Mouse (Mus musculus): ENCODE data around the gene 4930523C07Rik. TPM values are rescaled to one million over a fixed set of nuclear protein-coding genes. Genes with fewer than 3 reads are reported as not detected.

4930523C07Rik gene
- polyA plus RNA-seq (2016; fragmentation: Nextera tagmentation; extraction: Ambion mirVana): 10.2 and 15.4 TPM in 2 replicates

DNA sequence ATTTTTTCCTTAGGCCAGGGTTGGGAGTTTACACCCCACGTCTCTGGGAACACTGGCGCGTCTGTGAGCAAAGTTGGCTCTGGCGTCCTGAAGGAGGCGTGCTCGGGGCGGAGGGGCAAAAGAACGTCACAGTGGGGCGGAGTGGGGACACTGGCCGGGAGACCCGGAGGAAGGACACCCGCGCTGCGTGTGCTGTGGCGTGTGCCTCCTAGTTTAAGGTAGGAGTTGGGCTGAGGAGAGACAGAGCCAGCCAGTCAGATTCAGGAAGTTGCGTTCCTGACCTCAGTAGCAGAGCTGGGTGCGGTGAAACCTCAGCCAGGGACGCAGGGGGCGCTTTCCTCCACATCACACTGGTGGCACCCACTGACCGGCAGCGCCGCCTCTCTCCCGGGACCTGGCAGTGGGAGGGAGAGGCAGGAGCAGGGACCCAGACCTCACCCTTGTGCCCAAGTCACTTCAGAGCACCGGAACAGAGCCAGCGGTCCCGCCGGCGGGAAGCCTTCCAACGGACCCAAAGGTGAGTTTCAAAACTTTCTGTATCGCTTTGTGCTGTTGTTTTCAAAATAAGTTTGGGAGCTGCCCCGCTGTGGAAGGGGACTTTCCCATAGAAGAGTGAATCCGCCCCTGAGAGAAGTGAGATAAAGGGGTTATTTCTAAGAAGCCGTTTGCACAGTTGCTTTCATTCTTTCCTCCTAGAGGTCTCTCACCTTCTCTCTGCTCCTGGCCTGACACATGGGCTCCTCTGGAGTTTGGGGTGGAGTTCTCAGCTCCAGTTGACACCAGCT is at the start of gene 4930523C07Rik:
TSS of gene 4930523C07Rik (plus strand) at position 146 of the 785 bp plus-strand sequence.
- DNase-seq (ENCODE audit: low spot score): peak; percentile 85
- Histone ChIP-seq H3K27ac (peak within 1 kb of the TSS; percentile 86), H3K27me3 (ENCODE audit: insufficient read depth, poor library complexity, severe bottlenecking) (no peaks in the 10 kb centered on the region), H3K4me3 (peak within 1 kb of the TSS; percentile 68), H3K4me1 (peaks cover 18% of the 10 kb centered on the region), H3K36me3 (no peaks in the 10 kb centered on the region), H3K9me3 (no peaks in the 10 kb centered on the region)
- WGBS: 3% methylated on average over 33 of the region's 33 CpGs

DNA sequence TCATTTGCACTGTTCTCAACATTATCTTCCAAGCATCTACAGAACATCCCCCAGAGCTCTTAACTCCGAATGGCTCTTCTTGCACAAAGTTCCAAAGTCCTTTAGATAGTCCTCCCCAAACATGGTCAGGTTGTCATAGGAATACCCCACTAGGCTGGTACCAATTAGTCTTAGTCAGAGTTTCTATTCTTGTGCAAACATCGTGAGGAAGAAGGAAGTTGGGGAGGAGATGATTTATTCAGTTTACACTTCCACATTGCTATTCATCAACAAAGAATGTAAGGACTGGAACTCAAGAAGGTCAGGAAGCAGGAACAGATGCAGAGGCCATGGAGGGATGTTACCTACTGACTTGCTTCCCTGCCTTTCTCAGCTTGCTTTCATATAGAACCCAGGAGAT is 46.9 kb upstream of the 4930523C07Rik start:
- no peak for DNase-seq (ENCODE audit: low spot score)
- H3K27ac ChIP-seq: no peak overlapping the region

DNA sequence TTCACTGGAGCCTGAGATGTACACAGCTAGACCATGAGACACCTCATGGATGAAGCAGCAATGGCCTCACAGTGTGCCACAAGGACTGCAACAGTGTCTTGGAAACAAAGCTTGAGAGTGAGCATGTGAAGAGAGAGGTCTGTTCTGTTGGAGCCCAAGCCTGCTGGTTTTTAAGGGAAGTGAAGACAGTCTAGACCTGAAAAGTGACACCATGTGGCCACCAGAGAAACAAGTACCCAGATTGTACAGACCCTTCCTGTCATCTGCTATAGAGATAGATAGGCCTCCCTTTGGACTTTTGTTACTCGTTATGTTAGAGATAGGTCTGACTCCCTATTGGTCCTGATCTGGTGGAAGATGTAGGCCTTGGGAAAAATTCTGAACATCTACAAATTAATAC is 45.8 kb upstream of the 4930523C07Rik start:
- no peak for DNase-seq (ENCODE audit: low spot score)
- Histone ChIP-seq H3K4me3 (no peak overlapping the region), H3K27me3 (ENCODE audit: insufficient read depth, poor library complexity, severe bottlenecking) (no peaks in the 10 kb centered on the region), H3K27ac (no peak overlapping the region), H3K36me3 (no peaks in the 10 kb centered on the region), H3K9me3 (no peaks in the 10 kb centered on the region), H3K4me1 (no peaks in the 10 kb centered on the region)
- WGBS: 53% methylated on average over 1 of the region's 1 CpGs

More for the DNA sequence above, 46.9 kb upstream of the 4930523C07Rik start:
- H3K9me3 ChIP-seq: no peaks in the 10 kb centered on the region
- no peak overlapping the region for H3K4me3 ChIP-seq
- H3K36me3 ChIP-seq: no peaks in the 10 kb centered on the region
- 60% methylated on average over 2 of the region's 2 CpGs for WGBS
- H3K4me1 ChIP-seq: no peaks in the 10 kb centered on the region
- no peaks in the 10 kb centered on the region for H3K27me3 ChIP-seq (ENCODE audit: insufficient read depth, poor library complexity, severe bottlenecking)

DNA sequence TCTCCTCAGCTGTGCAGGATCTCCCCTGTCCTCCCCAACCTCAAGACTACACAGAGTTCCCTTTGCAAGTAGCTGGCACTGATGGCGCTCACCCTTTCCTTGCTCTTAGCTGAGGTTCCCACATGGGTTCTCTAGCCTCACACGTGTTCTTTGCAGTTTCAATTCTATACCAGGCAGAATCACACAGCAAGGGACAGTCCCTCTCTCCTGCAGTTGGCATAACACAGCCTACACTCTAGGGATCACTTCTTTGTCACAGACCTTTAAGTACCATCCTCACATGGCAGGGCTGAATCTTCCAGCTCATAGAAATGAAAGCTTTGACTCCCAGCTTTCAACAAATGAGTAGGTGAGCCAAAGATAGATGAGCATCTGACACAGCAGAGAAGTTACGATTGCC is 45.0 kb upstream of the 4930523C07Rik start:
- H3K9me3 ChIP-seq: no peaks in the 10 kb centered on the region
- no peak overlapping the region for H3K4me3 ChIP-seq
- no peak overlapping the region for H3K27ac ChIP-seq
- DNase-seq (ENCODE audit: low spot score): no peak
- no peaks in the 10 kb centered on the region for H3K4me1 ChIP-seq
- WGBS: 65% methylated on average over 3 of the region's 3 CpGs
- H3K27me3 ChIP-seq (ENCODE audit: insufficient read depth, poor library complexity, severe bottlenecking): no peaks in the 10 kb centered on the region
- H3K36me3 ChIP-seq: no peaks in the 10 kb centered on the region

DNA sequence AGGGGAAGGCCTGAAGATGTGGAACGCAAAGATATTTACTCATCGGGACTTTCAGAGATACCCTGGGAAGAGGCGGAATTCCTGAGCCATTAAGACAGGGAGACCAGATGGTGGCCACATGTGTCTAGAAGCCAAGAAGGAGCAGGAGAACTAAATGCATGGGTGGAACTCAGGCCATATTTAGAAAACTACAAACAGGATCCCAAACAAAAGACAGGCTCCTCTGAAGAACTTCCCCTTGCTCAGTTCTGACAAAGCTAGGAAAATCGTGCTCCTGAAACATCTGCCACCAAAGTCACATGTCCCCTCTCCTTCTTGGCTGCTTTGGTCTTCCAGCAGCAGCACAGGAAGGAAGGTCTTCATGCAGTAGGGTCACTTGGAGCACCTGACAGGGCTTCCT is 38.9 kb upstream of the 4930523C07Rik start:
- H3K4me3 ChIP-seq: no peak overlapping the region
- no peak overlapping the region for H3K27ac ChIP-seq
- no peak for DNase-seq (ENCODE audit: low spot score)
- H3K9me3 ChIP-seq: no peaks in the 10 kb centered on the region
- no peaks in the 10 kb centered on the region for H3K36me3 ChIP-seq
- 80% methylated on average over 4 of the region's 4 CpGs for WGBS
- H3K4me1 ChIP-seq: no peaks in the 10 kb centered on the region
- H3K27me3 ChIP-seq (ENCODE audit: insufficient read depth, poor library complexity, severe bottlenecking): no peaks in the 10 kb centered on the region

DNA sequence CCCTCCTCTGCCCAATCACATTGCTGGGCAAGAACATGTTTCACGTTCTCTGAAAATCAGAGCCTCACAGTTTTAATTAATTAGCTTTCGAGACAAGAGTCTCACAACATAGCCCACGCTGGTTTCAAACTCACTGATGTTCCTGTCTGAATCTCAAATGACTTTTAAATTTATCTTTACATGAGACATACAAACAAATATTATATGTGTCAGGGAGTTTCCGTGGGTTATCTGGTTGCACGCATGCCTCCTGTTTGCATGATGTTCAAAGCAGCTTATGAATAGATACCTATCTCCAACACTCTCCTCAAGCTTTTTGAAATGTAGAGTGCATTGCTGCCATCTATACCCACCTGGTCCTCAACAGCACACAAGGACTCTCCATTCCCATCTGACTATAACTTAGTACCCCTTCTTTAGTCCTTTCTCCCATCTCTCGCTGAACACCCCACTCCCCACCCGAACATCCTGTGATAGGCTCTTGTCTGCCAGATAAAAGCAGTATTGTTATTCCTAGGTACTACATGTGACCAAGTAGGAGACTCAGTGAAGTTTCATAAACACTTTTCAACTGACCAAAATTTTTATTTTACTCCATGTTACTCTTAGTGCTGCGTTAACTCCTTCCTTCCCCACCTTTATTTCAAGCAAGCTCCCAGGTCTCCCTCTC is 37.1 kb upstream of the 4930523C07Rik start:
- Histone ChIP-seq H3K36me3 (no peaks in the 10 kb centered on the region), H3K4me3 (no peak overlapping the region), H3K27me3 (ENCODE audit: insufficient read depth, poor library complexity, severe bottlenecking) (no peaks in the 10 kb centered on the region), H3K27ac (no peak overlapping the region), H3K4me1 (no peaks in the 10 kb centered on the region), H3K9me3 (no peaks in the 10 kb centered on the region)
- no peak for DNase-seq (ENCODE audit: low spot score)
- WGBS: 84% methylated on average over 8 of the region's 8 CpGs

DNA sequence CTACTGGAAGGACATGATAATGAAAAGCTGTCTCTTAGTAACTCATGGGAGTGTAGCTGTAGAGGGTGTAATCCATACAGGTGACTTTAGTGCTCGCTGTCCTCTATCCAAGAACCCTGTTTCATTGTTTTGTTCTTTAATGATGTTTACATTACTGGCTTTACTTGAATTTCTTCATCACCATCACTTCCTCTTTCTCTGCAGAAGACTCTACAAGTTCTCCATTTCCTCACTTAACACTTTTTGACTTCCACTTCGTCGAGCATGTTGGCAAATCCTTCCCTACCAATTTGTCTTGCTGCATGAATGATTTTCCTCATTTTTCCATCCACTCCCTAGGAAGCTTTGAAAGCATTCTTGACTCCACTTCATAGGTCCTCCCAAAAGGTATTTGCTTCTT is 31.1 kb upstream of the 4930523C07Rik start:
- no peaks in the 10 kb centered on the region for H3K9me3 ChIP-seq
- H3K27ac ChIP-seq: no peak overlapping the region
- DNase-seq (ENCODE audit: low spot score): no peak
- WGBS: 85% methylated on average over 3 of the region's 3 CpGs
- no peaks in the 10 kb centered on the region for H3K27me3 ChIP-seq (ENCODE audit: insufficient read depth, poor library complexity, severe bottlenecking)
- H3K36me3 ChIP-seq: no peaks in the 10 kb centered on the region
- no peaks in the 10 kb centered on the region for H3K4me1 ChIP-seq
- H3K4me3 ChIP-seq: no peak overlapping the region

DNA sequence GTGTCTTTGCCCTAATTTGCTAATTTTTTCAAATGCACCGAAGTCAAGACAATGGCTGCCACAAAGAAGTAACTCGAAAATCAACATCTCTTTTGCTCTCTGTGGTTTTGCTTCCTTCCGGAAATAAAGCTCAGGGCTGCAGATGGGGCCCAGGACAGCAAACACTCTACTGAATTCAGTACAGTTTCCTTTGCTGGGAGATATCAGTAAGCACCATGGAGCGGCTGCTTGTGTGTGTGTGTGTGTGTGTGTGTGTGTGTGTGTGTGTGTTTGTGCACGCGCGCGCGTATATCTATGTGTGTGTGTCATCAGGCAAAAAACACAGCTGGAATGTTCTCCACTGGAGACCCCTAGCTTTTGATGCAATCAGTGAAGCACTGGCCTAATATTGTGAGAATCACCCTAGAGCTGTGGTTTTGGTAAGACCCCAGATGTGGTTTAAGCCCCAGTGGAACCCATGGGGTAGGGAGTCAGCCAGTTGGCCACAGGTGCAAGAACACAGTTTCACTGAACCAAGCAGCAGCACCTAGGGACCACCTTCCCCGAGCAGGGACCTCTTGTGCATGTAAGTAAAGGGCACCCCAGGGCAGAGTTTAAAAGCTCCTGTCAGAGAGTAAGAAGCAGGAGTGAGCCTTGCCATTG is 19.7 kb upstream of the 4930523C07Rik start:
- DNase-seq (ENCODE audit: low spot score): no peak
- Histone ChIP-seq H3K4me1 (peaks cover 6% of the 10 kb centered on the region; the same call in 1 of the 2 replicates), H3K27me3 (ENCODE audit: insufficient read depth, poor library complexity, severe bottlenecking) (no peaks in the 10 kb centered on the region), H3K36me3 (no peaks in the 10 kb centered on the region), H3K4me3 (no peak overlapping the region), H3K27ac (no peak overlapping the region), H3K9me3 (no peaks in the 10 kb centered on the region)
- 79% methylated on average over 10 of the region's 10 CpGs for WGBS

DNA sequence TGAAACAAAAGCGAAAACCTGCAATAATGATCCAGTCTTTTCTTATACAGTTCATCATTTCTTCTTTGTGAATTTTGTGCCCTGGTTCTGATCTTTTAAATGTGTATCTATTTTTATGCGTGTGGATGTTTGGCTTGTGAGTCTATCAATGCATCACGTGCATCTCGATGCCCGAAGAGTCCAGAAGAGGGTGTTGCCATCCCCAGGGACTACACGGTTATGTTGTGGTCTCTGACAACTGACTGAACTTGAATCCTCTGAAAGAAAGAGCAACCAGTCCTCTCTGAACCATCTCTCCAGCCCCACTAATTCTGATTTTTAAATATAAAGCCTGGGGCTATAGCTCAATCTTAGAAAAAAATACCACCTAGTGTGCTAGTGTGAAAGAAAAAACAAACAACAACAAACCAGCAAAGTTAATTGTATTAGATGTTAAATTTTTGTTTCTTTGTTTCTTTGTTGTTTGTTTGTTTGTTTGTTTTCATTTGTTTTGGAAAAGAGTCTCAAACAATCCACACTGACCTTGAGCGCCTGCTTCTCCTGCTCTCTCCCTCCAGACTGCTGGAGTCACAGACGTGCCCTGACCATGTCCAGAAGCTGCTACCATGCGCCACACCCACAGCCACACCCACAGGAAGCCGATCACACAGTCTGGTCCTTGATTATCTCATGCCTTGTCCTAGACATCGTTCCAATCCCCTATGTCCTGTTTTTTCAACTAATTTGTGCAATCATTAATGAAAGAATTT is 18.9 kb upstream of the 4930523C07Rik start:
- no peak overlapping the region for H3K4me3 ChIP-seq
- no peak overlapping the region for H3K27ac ChIP-seq
- H3K4me1 ChIP-seq: peaks cover 6% of the 10 kb centered on the region; the same call in 1 of the 2 replicates
- no peaks in the 10 kb centered on the region for H3K9me3 ChIP-seq
- H3K36me3 ChIP-seq: no peaks in the 10 kb centered on the region
- no peak for DNase-seq (ENCODE audit: low spot score)
- no peaks in the 10 kb centered on the region for H3K27me3 ChIP-seq (ENCODE audit: insufficient read depth, poor library complexity, severe bottlenecking)
- 66% methylated on average over 11 of the region's 11 CpGs for WGBS

DNA sequence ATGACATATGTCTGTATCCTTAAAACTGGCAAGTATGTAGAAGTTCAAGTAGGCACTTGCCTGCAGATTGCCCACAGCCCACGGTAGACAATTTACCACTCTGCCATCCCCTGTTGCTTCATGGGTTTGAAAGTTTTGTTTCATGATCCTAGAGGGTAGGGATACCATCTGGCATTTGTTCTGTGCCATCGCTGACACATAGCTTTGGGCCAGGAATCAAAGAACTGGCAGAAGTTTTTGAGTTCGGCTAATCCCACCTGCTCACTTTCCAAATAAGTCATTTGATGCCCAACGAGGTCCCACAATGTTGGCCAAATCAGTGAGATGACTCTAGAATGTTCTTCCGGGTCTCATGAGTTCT is 18.3 kb upstream of the 4930523C07Rik start:
- peaks cover 6% of the 10 kb centered on the region; the same call in 1 of the 2 replicates for H3K4me1 ChIP-seq
- WGBS: 84% methylated on average over 5 of the region's 5 CpGs

DNA sequence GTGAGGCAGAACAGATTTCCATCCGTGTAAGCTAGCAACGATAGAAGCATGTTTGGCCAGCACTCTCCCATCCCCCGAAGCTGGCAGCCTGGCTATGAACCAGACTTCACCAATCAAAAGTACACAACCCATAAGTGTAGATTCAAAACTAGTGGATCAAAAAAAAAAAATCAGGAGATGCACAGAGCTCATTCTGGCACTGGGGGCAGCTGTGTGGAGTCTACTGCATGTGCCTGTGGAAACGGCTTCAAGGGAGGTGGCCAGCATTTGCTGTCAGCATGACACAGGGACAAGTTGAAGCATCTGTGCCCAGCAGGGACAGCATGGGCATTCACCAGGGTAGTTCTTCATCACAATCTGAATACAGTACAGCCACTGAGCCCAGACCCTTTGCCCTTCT is 16.2 kb upstream of the 4930523C07Rik start:
- DNase-seq (ENCODE audit: low spot score): no peak
- Histone ChIP-seq H3K27me3 (ENCODE audit: insufficient read depth, poor library complexity, severe bottlenecking) (no peaks in the 10 kb centered on the region), H3K4me3 (no peak overlapping the region), H3K4me1 (peaks cover 6% of the 10 kb centered on the region; the same call in 1 of the 2 replicates), H3K36me3 (no peaks in the 10 kb centered on the region), H3K9me3 (no peaks in the 10 kb centered on the region), H3K27ac (no peak overlapping the region)
- 50% methylated on average over 4 of the region's 4 CpGs for WGBS

More for the DNA sequence above, 18.3 kb upstream of the 4930523C07Rik start:
- Histone ChIP-seq H3K27me3 (ENCODE audit: insufficient read depth, poor library complexity, severe bottlenecking) (no peaks in the 10 kb centered on the region), H3K27ac (no peak overlapping the region), H3K4me3 (no peak overlapping the region), H3K9me3 (no peaks in the 10 kb centered on the region), H3K36me3 (no peaks in the 10 kb centered on the region)
- DNase-seq (ENCODE audit: low spot score): no peak

DNA sequence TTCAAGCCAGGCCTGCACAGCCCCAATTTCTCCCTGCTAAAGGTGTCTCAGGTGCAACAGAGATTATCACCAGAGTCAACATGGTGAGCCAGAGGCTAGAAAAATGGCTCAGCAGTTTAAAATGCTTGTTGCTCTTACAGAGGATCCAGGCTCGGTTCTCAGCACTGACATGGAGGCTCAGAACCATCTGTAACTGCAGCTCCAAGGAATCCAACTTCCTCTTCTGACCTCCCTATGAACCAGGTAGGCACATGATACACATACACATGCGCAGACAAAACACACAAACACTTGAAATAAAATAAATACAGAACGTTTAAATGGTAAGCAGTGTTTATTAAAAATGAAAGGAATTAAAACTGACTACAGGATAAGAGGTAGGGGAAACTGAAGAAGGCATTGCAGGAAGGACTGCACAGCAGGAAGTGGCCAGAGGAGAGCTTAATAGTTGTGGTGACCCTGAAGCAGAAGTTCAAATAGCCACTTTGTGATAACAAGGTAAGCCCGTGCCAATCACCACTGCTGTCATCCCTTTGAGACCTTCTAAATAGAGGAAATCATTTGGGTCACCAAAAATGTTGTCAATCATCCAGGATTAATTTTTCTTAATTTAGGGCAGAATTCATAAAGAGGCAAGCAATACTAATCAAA is 10.1 kb upstream of the 4930523C07Rik start:
- Histone ChIP-seq H3K27me3 (ENCODE audit: insufficient read depth, poor library complexity, severe bottlenecking) (no peaks in the 10 kb centered on the region), H3K4me1 (peaks cover 6% of the 10 kb centered on the region; the same call in 1 of the 2 replicates), H3K36me3 (no peaks in the 10 kb centered on the region), H3K9me3 (no peaks in the 10 kb centered on the region), H3K4me3 (no peak overlapping the region), H3K27ac (no peak overlapping the region)
- DNase-seq (ENCODE audit: low spot score): no peak
- 67% methylated on average over 4 of the region's 4 CpGs for WGBS
